Mouse (Mus musculus) lung, adult 10 weeks (tissue): ENCODE data around the gene Zfp111. TPM values are rescaled to one million over a fixed set of nuclear protein-coding genes. Genes with fewer than 3 reads are reported as not detected.

ENCODE experiments used
- polyA plus RNA-seq: library from polyadenylated mRNA; stranded (reverse); fragments of 350-450 nt; fragmentation: Illumina TruSeq; extraction: RNeasy Lipid Tissue Mini Kit (QIAGEN cat#74804); gene quantifications from one replicate; pipeline ENCODE4 v1.2.3, GENCODE M21; 2014; ENCODE audit warnings: low read depth, low replicate concordance; ENCODE audit not compliant: insufficient read depth

Gene Zfp111
- polyA plus RNA-seq: 2.8 TPM

GRCm38 (mm10) chr7:24211343-24211742, at the start of gene Zfp111:
Gene Zfp111, minus strand, starts transcription at chr7:24211443.

GRCm38 (mm10) chr7:24254633-24255474, 43.6 kb upstream of the Zfp111 start, which contains the start of gene Zfp108:
Gene Zfp108, plus strand, starts transcription at chr7:24254794.

GRCm38 (mm10) chr7:24237040-24237791, 26.0 kb upstream of the Zfp111 start, which contains the start of gene Zfp109:
Gene Zfp109, minus strand, starts transcription at chr7:24237560.

GRCm38 (mm10) chr7:24174618-24175336, 36.5 kb downstream of the Zfp111 start, which contains the start of gene Zfp114:
Gene Zfp114, plus strand, starts transcription at chr7:24175060.

Other genes starting within 250 kb of the Zfp111 start
- gene Vmn1r181, start 236.8 kb downstream of the Zfp111 start, polyA plus RNA-seq: not detected
- gene V1rd19, start 209.8 kb downstream of the Zfp111 start, polyA plus RNA-seq: not detected
- gene Vmn1r183, start 158.2 kb downstream of the Zfp111 start, polyA plus RNA-seq: not detected
- gene Zfp180, start 129.5 kb downstream of the Zfp111 start, polyA plus RNA-seq: 12.8 TPM
- gene Zfp112, start 99.1 kb downstream of the Zfp111 start, polyA plus RNA-seq: 0.94 TPM
- gene Zfp235, start 77.3 kb downstream of the Zfp111 start, polyA plus RNA-seq: 4.7 TPM
- 0.18 TPM for gene Zfp114, start 36.4 kb downstream of the Zfp111 start, polyA plus RNA-seq
- 0.72 TPM for gene Zfp109, start 26.1 kb upstream of the Zfp111 start, polyA plus RNA-seq
- gene Zfp108, start 43.4 kb upstream of the Zfp111 start, polyA plus RNA-seq: 1.1 TPM
- 2.4 TPM for gene Zfp93, start 59.0 kb upstream of the Zfp111 start, polyA plus RNA-seq
- gene Zfp61, start 89.8 kb upstream of the Zfp111 start, polyA plus RNA-seq: 6.0 TPM
- 5.2 TPM for gene Zfp94, start 105.2 kb upstream of the Zfp111 start, polyA plus RNA-seq
- not detected for gene Tescl, start 122.5 kb upstream of the Zfp111 start, polyA plus RNA-seq
- not detected for gene Lypd5, start 137.8 kb upstream of the Zfp111 start, polyA plus RNA-seq
- gene Kcnn4, start 158.8 kb upstream of the Zfp111 start, polyA plus RNA-seq: 4.4 TPM
- gene Smg9, start 188.2 kb upstream of the Zfp111 start, polyA plus RNA-seq: 13.7 TPM
- gene Irgc1, start 240.9 kb upstream of the Zfp111 start, polyA plus RNA-seq: 0.29 TPM